Mouse (Mus musculus) heart, adult 2 months (tissue): ENCODE data around the gene Rnf213.

Source experiments
- CTCF ChIP-seq: fragments of 200-600 bp; IDR thresholded peaks from 2 replicates; pipeline ENCODE4 v1.8.1; 2022; ENCODE audit warnings: antibody characterized with exemption, mild to moderate bottlenecking, moderate library complexity
- EP300 ChIP-seq: fragments of 200-500 bp; IDR thresholded peaks from 2 replicates; pipeline ENCODE4 v1.6.1; 2011; ENCODE audit warnings: low read depth, low read length, control low read depth; ENCODE audit not compliant: insufficient read depth

DNA sequence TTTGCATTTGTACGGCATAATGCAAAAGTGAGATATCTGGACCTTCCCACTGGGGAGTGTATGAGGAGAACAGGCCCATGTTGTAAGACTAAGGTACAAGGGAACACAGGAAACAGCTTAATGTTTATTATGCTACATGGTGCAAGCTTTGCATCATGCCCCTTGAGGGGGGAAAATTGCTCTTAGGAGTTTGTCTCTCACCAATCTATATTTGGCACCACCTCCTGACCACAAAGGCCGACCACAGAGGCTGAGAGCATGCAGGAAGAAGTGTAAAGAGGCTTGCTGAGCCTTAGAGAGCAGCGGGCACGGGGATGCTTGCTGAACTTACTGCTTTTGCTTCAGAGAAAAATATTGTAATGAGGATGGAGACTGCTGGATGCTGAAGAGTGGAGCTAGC lies 8.0 kb upstream of the Rnf213 start:
- TF ChIP-seq EP300 (no peak), CTCF (no peak)
